Mouse (Mus musculus): ENCODE data around the gene Tctn3. TPM values are rescaled to one million over a fixed set of nuclear protein-coding genes. Genes with fewer than 3 reads are reported as not detected.
"Not testable (repeated sequence)": the region's sequence is repeated elsewhere in the genome, so short reads cannot be mapped to it uniquely, and the experiment has no call there.

Gene Tctn3
- polyA plus RNA-seq, 1 experiment from 2014 or later: 3.9 TPM

- H3K4me1 ChIP-seq: peaks cover 10% of the 10 kb centered on the region
- H3K9me3 ChIP-seq (replicated peaks): no peaks in the 10 kb centered on the region
- ATAC-seq: no peak
- H3K27ac ChIP-seq: no peak overlapping the region
- no peak overlapping the region for H3K4me3 ChIP-seq
- no peaks in the 10 kb centered on the region for H3K27me3 ChIP-seq (replicated peaks)
- WGBS (ENCODE audit: insufficient replicate concordance): 53% methylated on average over 2 of the region's 2 CpGs
- H3K36me3 ChIP-seq: no peaks in the 10 kb centered on the region
- H3K4me2 ChIP-seq: no peak overlapping the region
- H3K9ac ChIP-seq: no peak overlapping the region
Measured at GRCm38 (mm10) chr19:40640799-40641198, 28.8 kb upstream of the Tctn3 start.

DNA sequence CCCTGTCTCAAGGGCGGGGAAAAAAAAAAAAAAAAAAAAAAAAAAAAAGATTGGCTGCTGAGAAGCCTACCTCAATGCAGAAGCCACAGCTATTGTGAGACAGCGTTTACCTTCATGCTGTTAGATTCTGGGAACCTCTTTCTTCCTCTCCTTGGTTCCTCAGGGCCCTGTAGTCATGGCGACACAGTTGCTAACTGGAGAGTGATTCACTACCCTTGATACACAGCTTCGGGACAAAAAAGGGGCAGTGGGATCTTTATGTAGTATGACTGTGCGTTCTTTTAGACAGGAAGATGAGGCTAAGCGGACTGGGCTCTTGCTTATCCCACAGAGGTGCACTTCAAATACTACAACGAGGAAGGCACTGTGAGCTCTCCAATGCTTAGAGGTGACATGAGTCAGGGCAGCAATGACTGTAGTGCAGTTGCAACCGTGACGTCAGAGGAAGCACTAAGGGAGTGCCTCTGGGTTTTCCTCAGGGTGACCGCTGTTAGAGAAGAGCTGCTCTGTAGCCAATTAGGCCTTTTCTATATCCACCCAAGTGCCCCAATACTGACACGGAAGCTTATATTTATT lies 27.8 kb upstream of the Tctn3 start:
- Histone ChIP-seq H3K36me3 (no peaks in the 10 kb centered on the region), H3K9me3 (replicated peaks) (no peaks in the 10 kb centered on the region), H3K27me3 (replicated peaks) (no peaks in the 10 kb centered on the region), H3K27ac (no peak overlapping the region), H3K9ac (no peak overlapping the region), H3K4me3 (no peak overlapping the region), H3K4me2 (no peak overlapping the region), H3K4me1 (peaks cover 10% of the 10 kb centered on the region)
- no peak for ATAC-seq
- 54% methylated on average over 11 of the region's 11 CpGs for WGBS (ENCODE audit: insufficient replicate concordance)

DNA sequence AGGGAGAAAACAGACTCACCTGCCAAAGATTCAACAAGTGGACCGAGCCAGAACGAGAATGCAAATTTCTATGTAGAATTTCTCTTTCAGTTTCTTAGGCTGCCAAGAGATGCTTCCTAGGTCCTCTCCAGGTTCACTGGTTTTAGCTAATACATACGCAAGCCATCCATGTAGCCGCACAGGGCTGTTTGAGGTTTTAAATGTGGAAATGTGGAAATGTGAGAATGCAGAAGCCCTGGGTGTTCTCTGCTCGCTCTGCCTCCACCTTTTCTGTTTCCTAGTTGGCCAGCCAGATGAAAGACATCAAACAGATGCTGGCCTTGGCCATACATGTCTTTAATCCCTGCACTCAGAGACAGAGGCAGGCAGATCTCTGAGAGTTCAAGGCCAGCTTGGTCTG lies 26.5 kb upstream of the Tctn3 start:
- H3K27ac ChIP-seq: no peak overlapping the region

DNA sequence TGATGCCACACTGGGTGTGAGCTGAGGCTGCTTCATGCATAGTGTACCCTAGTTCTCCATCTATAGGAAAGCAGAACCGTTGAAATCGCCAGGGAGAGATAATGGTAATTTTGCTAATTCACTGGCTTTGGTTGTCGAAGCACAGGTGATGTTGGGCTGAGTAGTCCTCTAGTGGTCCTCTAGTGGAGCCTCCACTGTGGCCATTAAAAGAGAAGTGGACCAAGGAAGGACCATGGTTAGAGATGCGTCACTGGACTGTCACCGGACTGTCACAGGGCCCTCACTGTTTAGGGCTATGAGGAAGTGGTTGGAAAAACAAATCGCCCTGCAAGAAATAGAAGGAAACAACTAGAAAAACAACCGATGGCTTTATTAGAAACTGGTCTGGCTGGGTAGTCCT lies 25.6 kb upstream of the Tctn3 start:
- no peaks in the 10 kb centered on the region for H3K9me3 ChIP-seq (replicated peaks)
- ATAC-seq: no peak; the same call in 1 of the 2 replicates
- no peak overlapping the region for H3K9ac ChIP-seq
- no peaks in the 10 kb centered on the region for H3K36me3 ChIP-seq
- H3K4me3 ChIP-seq: no peak overlapping the region
- peaks cover 10% of the 10 kb centered on the region for H3K4me1 ChIP-seq
- peak overlapping the region; percentile 21; the same call in 1 of the 2 replicates for H3K4me2 ChIP-seq
- H3K27me3 ChIP-seq (replicated peaks): no peaks in the 10 kb centered on the region
- H3K27ac ChIP-seq: no peak overlapping the region
- 29% methylated on average over 7 of the region's 7 CpGs for WGBS (ENCODE audit: insufficient replicate concordance)

More for the DNA sequence above, 26.5 kb upstream of the Tctn3 start:
- no peaks in the 10 kb centered on the region for H3K36me3 ChIP-seq
- no peaks in the 10 kb centered on the region for H3K27me3 ChIP-seq (replicated peaks)
- H3K9ac ChIP-seq: no peak overlapping the region
- H3K4me1 ChIP-seq: peaks cover 10% of the 10 kb centered on the region
- no peak overlapping the region for H3K4me2 ChIP-seq
- ATAC-seq: no peak
- no peaks in the 10 kb centered on the region for H3K9me3 ChIP-seq (replicated peaks)
- 73% methylated on average over 5 of the region's 5 CpGs for WGBS (ENCODE audit: insufficient replicate concordance)
- H3K4me3 ChIP-seq: no peak overlapping the region

DNA sequence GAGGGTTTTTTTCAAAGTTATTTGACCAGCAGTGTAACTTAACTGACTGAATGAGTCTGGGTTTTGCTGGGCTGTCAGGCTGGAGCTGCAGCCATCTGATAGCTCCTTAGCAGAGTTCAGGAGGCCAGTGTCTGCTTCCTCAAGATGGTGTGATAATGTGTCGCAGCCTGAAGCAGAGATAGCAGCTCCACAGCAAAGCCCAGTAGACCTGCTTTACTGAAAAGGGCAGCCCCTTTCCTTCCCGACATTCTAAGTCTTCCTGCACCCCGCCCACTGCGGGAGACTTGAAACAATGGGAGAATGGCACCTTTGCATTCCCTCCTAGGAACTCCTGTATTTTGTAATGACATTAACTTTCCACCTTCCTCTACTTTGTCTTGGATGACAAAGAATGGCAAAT lies 25.1 kb upstream of the Tctn3 start:
- ATAC-seq: peak; percentile 71
- Histone ChIP-seq H3K36me3 (no peaks in the 10 kb centered on the region), H3K27ac (no peak overlapping the region), H3K4me2 (peak overlapping the region; percentile 21), H3K9me3 (replicated peaks) (no peaks in the 10 kb centered on the region), H3K27me3 (replicated peaks) (no peaks in the 10 kb centered on the region), H3K4me3 (no peak overlapping the region), H3K4me1 (peaks cover 10% of the 10 kb centered on the region), H3K9ac (no peak overlapping the region)
- WGBS (ENCODE audit: insufficient replicate concordance): 6% methylated on average over 4 of the region's 4 CpGs

DNA sequence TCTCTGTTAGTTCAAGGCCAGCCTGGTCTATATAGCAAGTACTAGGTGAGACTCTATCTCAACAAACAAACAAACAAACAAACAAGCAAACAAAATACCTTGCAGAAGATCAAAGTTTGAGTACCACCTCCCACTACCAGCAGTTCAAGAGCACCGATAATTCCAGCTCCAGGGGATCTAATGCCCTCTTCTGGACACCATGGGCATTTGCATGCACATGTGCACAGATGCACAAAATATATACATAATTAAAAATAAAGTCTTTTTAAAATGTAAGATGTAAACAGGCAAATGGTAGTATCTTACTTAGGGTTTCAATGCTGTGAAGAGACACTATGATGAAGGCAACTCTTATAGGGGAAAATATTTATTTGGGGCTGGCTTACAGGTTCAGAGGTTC lies 21.1 kb upstream of the Tctn3 start:
- H3K4me2 ChIP-seq: no peak overlapping the region
- 58% methylated on average over 1 of the region's 1 CpGs for WGBS (ENCODE audit: insufficient replicate concordance)
- H3K4me1 ChIP-seq: peaks cover 10% of the 10 kb centered on the region
- H3K36me3 ChIP-seq: no peaks in the 10 kb centered on the region
- H3K27me3 ChIP-seq (replicated peaks): no peaks in the 10 kb centered on the region
- H3K27ac ChIP-seq: no peak overlapping the region
- no peaks in the 10 kb centered on the region for H3K9me3 ChIP-seq (replicated peaks)
- H3K4me3 ChIP-seq: no peak overlapping the region
- H3K9ac ChIP-seq: no peak overlapping the region
- no peak for ATAC-seq

GRCm38 (mm10) chr19:40632668-40633067 lies 20.6 kb upstream of the Tctn3 start:
- H3K27me3 ChIP-seq (replicated peaks): no peaks in the 10 kb centered on the region
- no peak overlapping the region for H3K4me3 ChIP-seq
- H3K4me2 ChIP-seq: no peak overlapping the region
- no peak for ATAC-seq
- H3K4me1 ChIP-seq: peaks cover 10% of the 10 kb centered on the region
- no peak overlapping the region for H3K27ac ChIP-seq
- no peaks in the 10 kb centered on the region for H3K9me3 ChIP-seq (replicated peaks)
- 76% methylated on average over 5 of the region's 5 CpGs for WGBS (ENCODE audit: insufficient replicate concordance)
- no peak overlapping the region for H3K9ac ChIP-seq
- no peaks in the 10 kb centered on the region for H3K36me3 ChIP-seq

DNA sequence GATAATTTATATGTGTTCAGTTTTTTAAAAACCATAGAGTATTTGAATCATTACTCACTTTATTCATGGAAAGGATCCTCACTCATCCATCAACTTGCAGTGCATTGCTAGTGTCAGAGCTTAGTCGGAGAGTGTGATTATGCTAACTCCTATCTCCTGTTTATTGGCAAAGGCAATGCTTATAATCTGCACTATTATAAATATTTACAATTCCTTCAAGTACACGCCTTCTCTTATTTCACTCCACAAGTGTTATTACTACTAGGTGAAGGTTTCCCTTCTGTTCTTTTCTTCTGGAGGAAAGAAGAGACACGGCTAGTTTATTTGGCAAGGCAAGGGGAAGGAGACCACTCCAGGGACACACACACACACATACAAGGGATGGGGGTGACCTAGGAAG lies 20.2 kb upstream of the Tctn3 start:
- Histone ChIP-seq H3K27me3 (replicated peaks) (no peaks in the 10 kb centered on the region), H3K27ac (no peak overlapping the region)
- ATAC-seq: no peak

DNA sequence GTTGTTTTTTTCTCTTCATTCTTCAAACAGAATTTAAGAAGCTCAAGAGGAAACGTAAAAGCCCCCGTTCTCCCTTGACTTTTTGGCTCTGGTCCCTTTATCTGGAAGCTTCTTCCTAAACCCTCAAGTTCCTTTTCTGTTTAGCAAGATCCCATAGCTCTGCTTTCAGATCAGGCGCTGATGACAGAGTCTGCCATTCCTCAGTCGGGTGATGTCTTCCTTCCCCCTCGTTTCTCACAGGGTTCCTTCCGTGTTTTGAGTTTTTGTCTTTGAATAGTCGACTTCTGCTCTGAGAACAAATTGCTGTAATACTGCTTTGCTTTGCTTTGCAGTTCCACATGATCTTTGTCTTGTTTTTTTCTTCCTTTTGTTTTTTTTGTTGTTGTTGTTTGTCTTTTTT lies 18.6 kb upstream of the Tctn3 start:
- Histone ChIP-seq H3K36me3 (no peaks in the 10 kb centered on the region), H3K27me3 (replicated peaks) (no peaks in the 10 kb centered on the region), H3K4me3 (no peak overlapping the region), H3K27ac (no peak overlapping the region), H3K4me2 (no peak overlapping the region), H3K4me1 (no peaks in the 10 kb centered on the region), H3K9ac (no peak overlapping the region), H3K9me3 (replicated peaks) (no peaks in the 10 kb centered on the region)
- WGBS (ENCODE audit: insufficient replicate concordance): 16% methylated on average over 7 of the region's 7 CpGs
- ATAC-seq: no peak

More for the DNA sequence above, 20.2 kb upstream of the Tctn3 start:
- 54% methylated on average over 3 of the region's 3 CpGs for WGBS (ENCODE audit: insufficient replicate concordance)
- no peak overlapping the region for H3K4me3 ChIP-seq
- no peaks in the 10 kb centered on the region for H3K36me3 ChIP-seq
- no peak overlapping the region for H3K9ac ChIP-seq
- no peak overlapping the region for H3K4me2 ChIP-seq
- H3K4me1 ChIP-seq: peaks cover 6% of the 10 kb centered on the region
- no peaks in the 10 kb centered on the region for H3K9me3 ChIP-seq (replicated peaks)

- Histone ChIP-seq H3K27ac (no peak overlapping the region), H3K4me2 (no peak overlapping the region), H3K27me3 (replicated peaks) (no peaks in the 10 kb centered on the region), H3K9me3 (replicated peaks) (no peaks in the 10 kb centered on the region), H3K4me3 (no peak overlapping the region), H3K9ac (no peak overlapping the region), H3K4me1 (no peaks in the 10 kb centered on the region), H3K36me3 (no peaks in the 10 kb centered on the region)
- 49% methylated on average over 3 of the region's 3 CpGs for WGBS (ENCODE audit: insufficient replicate concordance)
- ATAC-seq: no peak
Measured at GRCm38 (mm10) chr19:40630096-40630495, 18.1 kb upstream of the Tctn3 start.

DNA sequence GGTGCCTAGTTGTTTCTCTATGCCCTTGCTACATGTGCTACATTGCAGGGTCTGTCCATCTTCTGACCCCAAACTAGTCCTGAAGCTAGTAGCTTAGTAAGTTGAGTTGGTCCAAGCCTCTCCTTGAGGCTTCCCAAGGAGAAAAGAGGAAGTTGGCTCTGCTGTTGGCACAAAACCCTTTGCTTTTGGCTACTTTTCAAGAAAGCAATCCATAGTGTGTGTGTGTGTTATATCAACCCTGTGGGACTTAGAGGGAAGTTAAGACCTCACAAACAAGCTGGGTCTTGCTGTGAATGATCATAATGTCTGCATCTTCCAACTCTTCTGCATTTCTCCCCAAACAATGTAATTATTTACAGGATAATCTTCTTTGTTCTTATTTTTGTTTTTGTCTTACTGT lies 16.9 kb upstream of the Tctn3 start:
- Histone ChIP-seq H3K4me1 (no peaks in the 10 kb centered on the region), H3K4me3 (no peak overlapping the region), H3K27ac (no peak overlapping the region), H3K27me3 (replicated peaks) (no peaks in the 10 kb centered on the region), H3K9me3 (replicated peaks) (no peaks in the 10 kb centered on the region), H3K36me3 (no peaks in the 10 kb centered on the region), H3K4me2 (no peak overlapping the region), H3K9ac (no peak overlapping the region)
- ATAC-seq: no peak

DNA sequence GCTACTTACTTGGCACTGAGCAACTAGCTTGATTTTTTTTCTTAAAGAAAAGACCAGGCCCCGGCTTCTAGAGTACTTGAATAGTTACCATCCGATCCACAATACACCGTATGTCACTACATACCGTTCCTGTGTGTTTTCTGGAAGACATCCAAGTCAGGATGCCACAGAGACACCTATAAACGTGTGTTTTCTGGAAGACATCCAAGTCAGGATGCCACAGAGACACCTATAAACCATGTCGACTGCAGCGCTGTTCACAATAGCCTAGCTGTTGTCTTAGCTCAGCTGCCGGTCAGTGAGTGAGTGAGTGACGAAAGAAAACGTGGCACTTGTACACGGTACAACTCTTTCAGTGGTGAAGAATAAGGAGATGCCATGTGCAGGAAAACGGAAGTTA lies 13.9 kb upstream of the Tctn3 start:
- Histone ChIP-seq H3K4me3 (no peak overlapping the region), H3K9me3 (replicated peaks) (no peaks in the 10 kb centered on the region), H3K27me3 (replicated peaks) (no peaks in the 10 kb centered on the region; the same call in 1 of the 2 replicates), H3K27ac (no peak overlapping the region), H3K4me2 (no peak overlapping the region), H3K36me3 (no peaks in the 10 kb centered on the region), H3K9ac (no peak overlapping the region), H3K4me1 (no peaks in the 10 kb centered on the region)
- ATAC-seq: no peak
- 70% methylated on average over 12 of the region's 12 CpGs for WGBS (ENCODE audit: insufficient replicate concordance)

GRCm38 (mm10) chr19:40621616-40622015 lies 9.6 kb upstream of the Tctn3 start:
- not testable (repeated sequence) for H3K36me3 ChIP-seq; H3K4me3 ChIP-seq; H3K9ac ChIP-seq; H3K9me3 ChIP-seq (replicated peaks); H3K4me2 ChIP-seq; H3K27me3 ChIP-seq (replicated peaks); H3K4me1 ChIP-seq; H3K27ac ChIP-seq
- ATAC-seq: 0 out of 2 replicates have a peak, but pooled peaks have one; percentile 49
- WGBS (ENCODE audit: insufficient replicate concordance): 58% methylated on average over 13 of the region's 26 CpGs
